Mouse (Mus musculus) olfactory bulb, adult 2 months (tissue): ENCODE measurements around the gene Lmo7. TPM values are rescaled to one million over a fixed set of nuclear protein-coding genes. Genes with fewer than 3 reads are reported as not detected.

Experiments
- H3K27ac ChIP-seq: fragments of 200-500 bp; 2 replicates; pipeline ENCODE4 v1.5.1; 2012; ENCODE audit warnings: low read depth, low read length; ENCODE audit not compliant: insufficient read depth
- H3K4me1 ChIP-seq: fragments of 200-500 bp; 2 replicates; pipeline ENCODE4 v1.6.1; 2012; ENCODE audit warnings: low read length; ENCODE audit not compliant: control insufficient read depth, insufficient read depth
- H3K4me3 ChIP-seq: fragments of 200-500 bp; 2 replicates; pipeline ENCODE4 v1.5.1; 2012; ENCODE audit warnings: mild to moderate bottlenecking, low read depth, low read length, moderate library complexity; ENCODE audit not compliant: insufficient read depth
- CTCF ChIP-seq: fragments of 200-500 bp; IDR thresholded peaks from 2 replicates; pipeline ENCODE4 v1.5.1; 2012; ENCODE audit warnings: low read depth, mild to moderate bottlenecking, low read length, moderate library complexity; ENCODE audit not compliant: insufficient read depth
- POLR2A ChIP-seq: fragments of 200-500 bp; IDR thresholded peaks from 2 replicates; pipeline ENCODE4 v1.6.1; 2012; ENCODE audit warnings: mild to moderate bottlenecking, low read depth, low read length, moderate library complexity; ENCODE audit not compliant: insufficient read depth
- WGBS: fragments of 180-500 bp; shearing (Covaris S2); methylation state at CpG from one replicate; pipeline ENCODE4 v1.1.7; 2018; 5-methylcytosine and 5-hydroxymethylcytosine counted together
- polyA plus RNA-seq: library from polyadenylated mRNA; stranded (reverse); fragments of >200 nt; gene quantifications from 2 replicates; pipeline ENCODE4 v1.2.4, GENCODE M21; 2012; ENCODE audit warnings: low replicate concordance; ENCODE audit not compliant: missing spikeins, insufficient read depth, insufficient read length

The Lmo7 gene
- polyA plus RNA-seq, 1 experiment, result not detected

GRCm38 (mm10) chr14:101854226-101854625 lies 124.5 kb downstream of the Lmo7 start:
- no peak for TF ChIP-seq CTCF
- TF ChIP-seq POLR2A, result no peak
- H3K4me1 ChIP-seq, result no peaks in the 10 kb centered on the region
- H3K27ac ChIP-seq, result no peak overlapping the region
- WGBS, result 80% methylated on average over 3 of the region's 3 CpGs
- no peak overlapping the region for H3K4me3 ChIP-seq

DNA sequence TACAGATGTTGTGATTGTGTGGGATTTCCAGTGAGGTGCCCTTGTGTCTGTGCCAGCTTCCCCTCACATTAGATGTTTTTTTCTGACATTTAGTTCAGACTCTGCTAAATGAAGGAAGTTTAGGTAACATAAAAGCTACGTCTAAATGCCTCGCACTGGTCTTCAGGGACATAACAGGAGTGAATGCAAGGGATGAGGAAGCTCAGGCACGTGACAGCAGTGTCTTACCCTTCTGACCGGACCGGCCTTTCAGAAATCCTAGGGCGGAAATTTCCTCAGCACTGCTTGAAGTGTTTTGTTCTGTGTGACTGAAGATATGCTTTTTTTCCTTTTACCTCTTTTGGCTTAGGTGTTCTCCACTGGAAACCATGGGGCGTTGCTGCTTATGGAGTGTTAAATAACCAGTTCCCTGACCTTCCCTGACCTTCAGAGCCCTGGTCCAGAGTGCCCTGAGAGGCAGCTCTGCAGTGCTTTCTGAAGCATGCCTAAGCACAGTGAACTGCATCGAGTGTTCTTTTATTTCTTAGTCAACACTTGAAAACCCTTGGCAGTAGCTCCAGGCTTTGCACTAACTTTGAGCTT lies 129.6 kb downstream of the Lmo7 start:
- no peaks in the 10 kb centered on the region for H3K4me1 ChIP-seq
- H3K4me3 ChIP-seq, result no peak overlapping the region
- TF ChIP-seq POLR2A (no peak), CTCF (no peak)
- WGBS, result 69% methylated on average over 8 of the region's 8 CpGs
- H3K27ac ChIP-seq, result no peak overlapping the region

GRCm38 (mm10) chr14:101862088-101862487 lies 132.3 kb downstream of the Lmo7 start:
- 79% methylated on average over 3 of the region's 3 CpGs for WGBS
- TF ChIP-seq POLR2A (no peak), CTCF (no peak)
- no peak overlapping the region for H3K4me3 ChIP-seq
- H3K4me1 ChIP-seq, result no peaks in the 10 kb centered on the region
- no peak overlapping the region for H3K27ac ChIP-seq

GRCm38 (mm10) chr14:101867071-101867733 lies 137.4 kb downstream of the Lmo7 start:
- Histone ChIP-seq H3K4me1 (no peaks in the 10 kb centered on the region), H3K4me3 (no peak overlapping the region), H3K27ac (no peak overlapping the region)
- 38% methylated on average over 9 of the region's 10 CpGs for WGBS
- TF ChIP-seq POLR2A (no peak), CTCF (no peak)

DNA sequence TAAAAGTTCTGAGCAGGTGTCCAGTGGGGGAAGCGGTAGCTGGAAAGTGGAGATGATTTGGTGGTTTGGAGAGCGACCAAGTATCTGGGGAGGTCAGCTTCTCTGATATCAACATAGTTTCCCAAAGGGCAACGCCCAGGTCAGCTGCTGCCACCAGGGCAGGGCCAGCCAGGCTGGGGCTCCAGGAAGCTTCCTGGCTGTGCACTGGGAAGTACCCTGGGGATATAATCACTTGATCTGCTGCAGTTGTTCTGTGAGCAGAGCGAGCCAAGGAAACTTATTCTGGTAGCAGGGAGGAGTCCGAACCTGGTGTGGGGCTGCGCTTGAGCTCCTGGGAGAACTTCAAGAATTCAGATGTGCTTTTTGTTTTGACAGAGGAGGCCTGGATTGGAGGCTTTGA lies 139.4 kb downstream of the Lmo7 start:
- TF ChIP-seq CTCF (no peak), POLR2A (no peak)
- WGBS, result 81% methylated on average over 6 of the region's 6 CpGs
- H3K27ac ChIP-seq, result no peak overlapping the region
- no peak overlapping the region for H3K4me3 ChIP-seq
- H3K4me1 ChIP-seq, result no peaks in the 10 kb centered on the region

GRCm38 (mm10) chr14:101869661-101870060 lies 139.9 kb downstream of the Lmo7 start:
- no peak overlapping the region for H3K4me3 ChIP-seq
- TF ChIP-seq CTCF, result no peak
- no peak for TF ChIP-seq POLR2A
- H3K4me1 ChIP-seq, result no peaks in the 10 kb centered on the region
- H3K27ac ChIP-seq, result no peak overlapping the region
- WGBS, result 84% methylated on average over 4 of the region's 4 CpGs

DNA sequence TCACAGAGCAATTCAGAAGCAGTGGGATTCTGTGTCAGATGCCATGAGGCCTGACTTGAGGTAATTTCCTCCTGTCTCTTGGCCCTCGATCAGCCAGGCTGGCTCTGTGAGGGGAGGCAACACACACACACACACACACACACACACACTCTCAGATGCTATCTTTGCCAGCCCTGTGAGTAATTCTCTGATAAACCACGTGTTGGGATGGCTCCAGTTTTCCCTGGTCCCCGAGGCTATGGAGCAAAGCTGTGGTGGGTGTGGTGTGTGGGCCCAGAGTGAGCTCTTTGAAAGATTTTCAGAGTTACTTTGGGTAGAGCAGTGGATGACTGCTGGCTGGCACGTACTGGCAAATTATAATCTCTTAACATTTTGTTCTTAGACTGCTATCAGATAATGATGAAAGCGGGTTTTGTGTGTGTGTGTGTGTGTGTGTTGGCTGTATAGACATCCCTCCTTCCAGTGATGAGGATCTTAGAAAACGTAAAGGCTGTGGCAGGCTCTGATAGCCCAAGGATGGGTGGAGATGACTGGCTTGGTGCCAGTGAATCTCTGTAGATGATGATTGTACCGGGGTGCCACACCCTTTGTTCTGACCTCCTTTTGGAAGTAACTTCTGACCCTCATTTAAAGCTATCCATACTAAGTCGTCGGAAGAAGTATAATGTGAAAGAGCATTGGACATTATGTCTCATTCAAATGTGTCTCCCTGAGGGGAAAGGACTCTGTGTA lies 140.6 kb downstream of the Lmo7 start:
- Histone ChIP-seq H3K27ac (no peak overlapping the region), H3K4me3 (no peak overlapping the region), H3K4me1 (no peaks in the 10 kb centered on the region)
- WGBS, result 62% methylated on average over 9 of the region's 9 CpGs
- TF ChIP-seq POLR2A (no peak), CTCF (no peak)

GRCm38 (mm10) chr14:101872846-101873245 lies 143.1 kb downstream of the Lmo7 start:
- TF ChIP-seq POLR2A (no peak), CTCF (no peak)
- Histone ChIP-seq H3K4me3 (no peak overlapping the region), H3K4me1 (no peaks in the 10 kb centered on the region), H3K27ac (no peak overlapping the region)
- 84% methylated on average over 3 of the region's 3 CpGs for WGBS
